Mouse (Mus musculus): Measurements from ENCODE around the gene St3gal6. TPM values are rescaled to one million over a fixed set of nuclear protein-coding genes. Genes with fewer than 3 reads are reported as not detected.

Gene St3gal6
- total and polyA plus RNA-seq, 3 experiments: 167 to 420 (median 240) TPM

- H3K4me2 ChIP-seq (ENCODE audit: insufficient read depth, low read depth, poor library complexity, severe bottlenecking): no peak overlapping the region
- dilution Hi-C loops (cut with MboI; ENCODE audit: extremely low pct_ligation_motif_present, extremely low pct_unique_long_range_greater_than_20kb, low sequenced_read_pairs) (no loop called here), in situ Hi-C loops (cut with MboI; ENCODE audit: low pct_ligation_motif_present, low pct_unique_long_range_greater_than_20kb, low sequenced_read_pairs) (no loop called here)
- H3K79me2 ChIP-seq (replicated peaks; ENCODE audit: control insufficient read depth, extremely low read depth, insufficient read depth, poor library complexity, severe bottlenecking): peaks cover 26% of the 10 kb centered on the region
- peaks cover 80 to 98% of the 10 kb centered on the region in 2 experiments for H3K36me3 ChIP-seq (replicated peaks in 1 of 2; ENCODE audit: control insufficient read depth in 1 of 2, insufficient read depth in 1 of 2, low read length in 1 of 2)
- no peaks in the 10 kb centered on the region for H3K27me3 ChIP-seq (replicated peaks)
- no peak for DNase-seq (ENCODE audit: extremely low read depth)
- peak overlapping the region; percentile 8 for H3K27ac ChIP-seq (ENCODE audit: insufficient read depth, low read depth)
- peaks cover 12 to 75% of the 10 kb centered on the region in 2 experiments for H3K4me1 ChIP-seq (ENCODE audit: control insufficient read depth in 1 of 2, insufficient read depth in 2 of 2)
- no peak overlapping the region for H3K4me3 ChIP-seq (replicated peaks in 1 of 3; ENCODE audit: low read depth in 2 of 3, low read length in 2 of 3, poor library complexity in 1 of 3)
- TF ChIP-seq MYC (IDR thresholded peaks at IDR 0.05; ENCODE audit: low read depth, low read length) (no peak), TBP (conservative IDR thresholded peaks at IDR 0.05; ENCODE audit: low read depth, low read length) (no peak), GABPA (IDR thresholded peaks at IDR 0.05; ENCODE audit: insufficient replicate concordance, low read depth, low read length) (no peak), RAD21 (IDR thresholded peaks at IDR 0.05; ENCODE audit: low read depth, low read length) (no peak), ZNF384 (IDR thresholded peaks at IDR 0.05; ENCODE audit: low read depth, low read length) (no peak), PAX5 (IDR thresholded peaks at IDR 0.05; ENCODE audit: low read length) (no peak)
- H3K9ac ChIP-seq (ENCODE audit: insufficient read depth, low read depth): no peak overlapping the region
- H3K9me3 ChIP-seq (replicated peaks; ENCODE audit: low read length): peaks cover 21% of the 10 kb centered on the region
Observed at GRCm38 (mm10) chr16:58474875-58475274, 49.2 kb downstream of the St3gal6 start.

- no peak overlapping the region for H3K27ac ChIP-seq (ENCODE audit: insufficient read depth, low read depth)
- TF ChIP-seq CHD2 (IDR thresholded peaks at IDR 0.05; ENCODE audit: low read length): no peak
- TF ChIP-seq NRF1 (IDR thresholded peaks at IDR 0.05; ENCODE audit: low read depth, low read length): no peak
- no peak for TF ChIP-seq PAX5 (IDR thresholded peaks at IDR 0.05; ENCODE audit: low read length)
- TF ChIP-seq NELFE (IDR thresholded peaks at IDR 0.05; ENCODE audit: low read depth, low read length): no peak
- no peak for TF ChIP-seq ZNF384 (IDR thresholded peaks at IDR 0.05; ENCODE audit: low read depth, low read length)
- no peak overlapping the region for H3K4me2 ChIP-seq (ENCODE audit: insufficient read depth, low read depth, poor library complexity, severe bottlenecking)
- no peak for DNase-seq (ENCODE audit: extremely low read depth)
- H3K9ac ChIP-seq (ENCODE audit: insufficient read depth, low read depth): no peak overlapping the region
- peaks cover 9% of the 10 kb centered on the region for H3K79me2 ChIP-seq (replicated peaks; ENCODE audit: control insufficient read depth, extremely low read depth, insufficient read depth, poor library complexity, severe bottlenecking)
- H3K4me1 ChIP-seq (ENCODE audit: control insufficient read depth in 1 of 2, insufficient read depth in 2 of 2): peaks cover 4 to 82% of the 10 kb centered on the region in 2 experiments
- H3K4me3 ChIP-seq (replicated peaks in 1 of 3; ENCODE audit: low read depth in 2 of 3, low read length in 2 of 3, poor library complexity in 1 of 3): no peak overlapping the region
- in situ Hi-C loops (cut with MboI; ENCODE audit: low pct_ligation_motif_present, low pct_unique_long_range_greater_than_20kb, low sequenced_read_pairs): no loop called here
- peaks cover 74 to 98% of the 10 kb centered on the region in 2 experiments for H3K36me3 ChIP-seq (replicated peaks in 1 of 2; ENCODE audit: control insufficient read depth in 1 of 2, insufficient read depth in 1 of 2, low read length in 1 of 2)
- no peaks in the 10 kb centered on the region for H3K9me3 ChIP-seq (replicated peaks; ENCODE audit: low read length)
- no peaks in the 10 kb centered on the region for H3K27me3 ChIP-seq (replicated peaks)
- dilution Hi-C loops (cut with MboI; ENCODE audit: extremely low pct_ligation_motif_present, extremely low pct_unique_long_range_greater_than_20kb, low sequenced_read_pairs): no loop called here
Observed at GRCm38 (mm10) chr16:58470841-58471240, 53.2 kb downstream of the St3gal6 start.

GRCm38 (mm10) chr16:58470061-58470460, 54.0 kb downstream of the St3gal6 start:
- DNase-seq (ENCODE audit: extremely low read depth): no peak
- dilution Hi-C loops (cut with MboI; ENCODE audit: extremely low pct_ligation_motif_present, extremely low pct_unique_long_range_greater_than_20kb, low sequenced_read_pairs) (no loop called here), in situ Hi-C loops (cut with MboI; ENCODE audit: low pct_ligation_motif_present, low pct_unique_long_range_greater_than_20kb, low sequenced_read_pairs) (no loop called here)
- no peak for TF ChIP-seq TCF12 (IDR thresholded peaks at IDR 0.05; ENCODE audit: low read depth, low read length)
- TF ChIP-seq TBP (conservative IDR thresholded peaks at IDR 0.05; ENCODE audit: low read depth, low read length): no peak
- no peak for TF ChIP-seq PAX5 (IDR thresholded peaks at IDR 0.05; ENCODE audit: low read length)
- no peak for TF ChIP-seq MAZ (IDR thresholded peaks at IDR 0.05; ENCODE audit: low read depth, low read length)
- TF ChIP-seq USF1 (IDR thresholded peaks at IDR 0.05; ENCODE audit: low read depth, low read length): no peak
- no peak for TF ChIP-seq E2F4 (IDR thresholded peaks at IDR 0.05; ENCODE audit: insufficient replicate concordance, low read depth, low read length)
- TF ChIP-seq USF2 (conservative IDR thresholded peaks at IDR 0.05; ENCODE audit: low read depth, low read length): no peak
- TF ChIP-seq RAD21 (IDR thresholded peaks at IDR 0.05; ENCODE audit: low read depth, low read length): no peak
- TF ChIP-seq MYC (IDR thresholded peaks at IDR 0.05; ENCODE audit: low read depth, low read length): no peak
- no peak for TF ChIP-seq JUND (conservative IDR thresholded peaks at IDR 0.05; ENCODE audit: low read depth, low read length)
- no peak for TF ChIP-seq NRF1 (IDR thresholded peaks at IDR 0.05; ENCODE audit: low read depth, low read length)
- TF ChIP-seq GABPA (IDR thresholded peaks at IDR 0.05; ENCODE audit: insufficient replicate concordance, low read depth, low read length): no peak
- TF ChIP-seq ZMIZ1 (IDR thresholded peaks at IDR 0.05; ENCODE audit: low read depth, low read length): no peak
- TF ChIP-seq CTCF (conservative IDR thresholded peaks at IDR 0.05 in 1 of 2, IDR thresholded peaks at IDR 0.05 in 1 of 2; ENCODE audit: low read depth in 2 of 2, low read length in 2 of 2): no peak
- no peak for TF ChIP-seq RCOR1 (conservative IDR thresholded peaks at IDR 0.05; ENCODE audit: low read depth, low read length)
- TF ChIP-seq KAT2A (IDR thresholded peaks at IDR 0.05; ENCODE audit: insufficient replicate concordance, low read length): no peak
- TF ChIP-seq ZNF384 (IDR thresholded peaks at IDR 0.05; ENCODE audit: low read depth, low read length): no peak
- peaks cover 9% of the 10 kb centered on the region for H3K79me2 ChIP-seq (replicated peaks; ENCODE audit: control insufficient read depth, extremely low read depth, insufficient read depth, poor library complexity, severe bottlenecking)
- no peak overlapping the region for H3K4me2 ChIP-seq (ENCODE audit: insufficient read depth, low read depth, poor library complexity, severe bottlenecking)
- no peaks in the 10 kb centered on the region for H3K9me3 ChIP-seq (replicated peaks; ENCODE audit: low read length)
- no peak overlapping the region for H3K4me3 ChIP-seq (replicated peaks in 1 of 3; ENCODE audit: low read depth in 2 of 3, low read length in 2 of 3, poor library complexity in 1 of 3)
- peaks cover 5 to 82% of the 10 kb centered on the region in 2 experiments for H3K4me1 ChIP-seq (ENCODE audit: control insufficient read depth in 1 of 2, insufficient read depth in 2 of 2)
- H3K36me3 ChIP-seq (replicated peaks in 1 of 2; ENCODE audit: control insufficient read depth in 1 of 2, insufficient read depth in 1 of 2, low read length in 1 of 2): peaks cover 72 to 98% of the 10 kb centered on the region in 2 experiments
- H3K27me3 ChIP-seq (replicated peaks): no peaks in the 10 kb centered on the region
- no peak overlapping the region for H3K27ac ChIP-seq (ENCODE audit: insufficient read depth, low read depth)
- no peak overlapping the region for H3K9ac ChIP-seq (ENCODE audit: insufficient read depth, low read depth)

Measured in CH12.LX (cell line).